Mouse (Mus musculus) frontal cortex, adult (tissue): ENCODE results near the gene Megf9.

Source experiments
- ATAC-seq: cut with Nextera tagmentation; 2 replicates; pipeline ENCODE4 v1.9.2; 2017; ENCODE audit warnings: mild to moderate bottlenecking, moderate library complexity, mixed read lengths; ENCODE audit not compliant: low TSS enrichment

Gene Megf9

DNA sequence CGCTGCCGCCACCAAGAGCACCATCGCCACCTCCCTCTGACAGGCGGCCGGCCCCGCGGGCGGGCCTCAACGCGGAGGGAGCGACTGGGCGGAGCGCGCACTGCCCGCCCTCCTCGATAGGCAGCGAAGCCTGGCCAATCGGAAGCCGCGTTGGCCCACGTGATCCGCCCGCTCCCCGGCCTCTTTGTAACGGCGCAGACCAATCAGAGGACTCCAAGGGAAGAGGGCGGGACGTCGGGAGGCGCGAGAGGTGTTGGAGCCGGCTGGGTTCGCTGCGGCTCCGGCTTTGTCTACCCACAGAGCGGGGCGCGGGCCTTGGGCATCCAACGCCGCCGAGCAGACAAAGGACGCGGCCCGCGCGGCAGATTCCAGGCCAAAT, at the start of gene Megf9:
Megf9 (minus strand) TSS at position 105 of the 379 bp plus-strand sequence.
- peak; percentile 91 for ATAC-seq

DNA sequence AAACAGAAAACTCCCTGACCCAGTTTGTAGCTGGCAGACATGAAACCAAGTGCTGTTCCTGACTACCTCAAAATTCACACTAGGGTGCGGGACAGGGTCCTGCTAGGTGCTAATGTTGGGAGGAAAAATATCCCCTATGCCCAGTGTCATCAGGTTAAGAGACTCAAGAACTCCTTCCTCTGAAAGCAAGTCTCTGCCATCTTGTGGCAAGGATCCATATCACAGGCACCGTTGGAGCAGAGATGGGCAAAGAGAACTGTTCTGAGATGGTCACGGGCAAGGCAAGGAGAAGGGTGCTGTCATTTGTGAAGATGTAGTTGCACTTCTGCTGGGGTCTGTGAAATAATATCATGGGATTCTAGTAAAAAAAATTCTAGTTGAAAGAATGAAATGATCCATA, 44.9 kb upstream of the Megf9 start:
- ATAC-seq, result peak; percentile 96

- ATAC-seq, result no peak
Observed at GRCm38 (mm10) chr4:70578301-70578700, 43.5 kb upstream of the Megf9 start.

DNA sequence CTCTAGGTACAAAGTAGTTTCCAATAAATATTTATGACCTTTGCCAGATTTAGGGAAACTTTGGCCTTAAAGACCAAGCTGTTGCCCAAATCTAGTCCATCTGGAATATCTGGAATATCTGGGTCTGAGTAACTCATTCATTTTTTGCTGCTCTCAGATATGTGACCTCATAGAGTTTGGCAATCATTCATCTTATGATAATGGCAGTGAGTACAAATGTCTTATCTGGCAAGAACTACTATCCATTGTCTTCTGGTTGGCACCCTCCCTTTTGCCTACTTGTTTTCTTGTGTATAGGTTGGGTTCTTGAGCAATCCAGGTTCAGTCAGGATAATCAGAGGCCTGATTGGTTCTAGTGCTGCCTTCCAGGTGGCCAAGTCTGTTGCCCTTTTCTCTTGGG, 41.3 kb upstream of the Megf9 start:
- ATAC-seq, result no peak

DNA sequence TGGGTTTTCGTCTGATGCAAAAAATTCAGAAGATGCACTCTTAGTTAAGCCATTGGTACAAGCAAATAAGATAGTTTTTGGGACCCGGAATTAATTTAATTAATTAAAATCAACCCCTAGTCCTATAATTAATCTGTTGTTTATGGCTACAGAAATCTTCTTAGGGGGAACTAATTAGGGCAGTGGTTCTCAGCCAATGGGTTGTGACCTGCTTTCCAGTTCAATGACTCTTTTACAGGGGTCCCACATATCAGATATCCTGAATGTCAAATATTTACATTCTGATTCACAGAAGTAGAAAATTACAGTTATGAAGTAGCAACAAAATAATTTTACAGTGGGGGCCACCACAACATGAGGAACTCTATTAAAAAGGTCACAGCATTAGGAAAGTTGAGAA, 39.1 kb upstream of the Megf9 start:
- no peak for ATAC-seq

DNA sequence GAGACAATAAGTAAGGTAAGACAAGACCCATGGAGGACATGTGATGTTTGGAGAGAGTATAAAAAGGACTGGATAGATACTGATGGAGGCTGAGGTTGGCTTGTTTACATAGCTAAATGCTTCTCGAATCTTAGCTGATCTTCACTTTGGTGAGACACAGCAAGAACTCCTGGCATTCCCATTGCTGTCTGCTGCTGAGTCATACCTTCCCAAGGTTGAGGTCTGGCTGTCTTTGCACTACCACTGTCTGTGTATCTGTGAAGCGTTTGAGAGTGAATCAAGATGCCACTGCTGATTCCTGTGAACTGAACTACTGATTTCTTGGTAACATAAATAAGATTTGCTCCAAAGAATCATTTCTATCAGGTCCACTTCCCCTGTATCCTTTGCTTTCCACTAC, 19.1 kb upstream of the Megf9 start:
- peak; percentile 57 for ATAC-seq

DNA sequence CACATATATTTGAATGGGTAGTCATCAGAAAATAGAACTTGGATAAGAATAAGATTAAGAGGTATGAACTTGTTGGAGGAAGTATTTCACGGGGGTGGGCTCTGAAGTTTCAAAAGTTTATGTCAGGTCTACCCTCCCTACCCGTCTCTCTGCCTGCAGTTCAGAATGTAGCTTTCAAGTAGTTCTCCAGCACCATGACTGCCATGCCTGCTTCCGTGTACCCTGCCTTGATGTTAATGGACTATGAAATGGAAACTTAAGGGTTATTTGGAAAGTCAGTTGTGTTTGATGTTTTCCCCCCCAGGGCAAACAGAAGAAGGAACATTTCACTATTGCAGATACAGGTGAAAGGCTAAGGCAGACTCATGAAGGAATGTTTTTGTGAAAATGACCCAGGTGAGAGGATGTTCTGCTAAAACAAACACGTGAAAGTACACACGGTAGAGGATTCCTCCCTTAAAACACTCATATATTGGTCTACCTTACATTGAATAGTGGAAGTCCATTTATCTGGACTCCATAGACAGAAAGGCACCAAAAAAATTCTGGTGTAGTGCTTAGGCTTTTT, 18.5 kb upstream of the Megf9 start:
- no peak for ATAC-seq

GRCm38 (mm10) chr4:70552120-70552519, 17.3 kb upstream of the Megf9 start:
- no peak for ATAC-seq

DNA sequence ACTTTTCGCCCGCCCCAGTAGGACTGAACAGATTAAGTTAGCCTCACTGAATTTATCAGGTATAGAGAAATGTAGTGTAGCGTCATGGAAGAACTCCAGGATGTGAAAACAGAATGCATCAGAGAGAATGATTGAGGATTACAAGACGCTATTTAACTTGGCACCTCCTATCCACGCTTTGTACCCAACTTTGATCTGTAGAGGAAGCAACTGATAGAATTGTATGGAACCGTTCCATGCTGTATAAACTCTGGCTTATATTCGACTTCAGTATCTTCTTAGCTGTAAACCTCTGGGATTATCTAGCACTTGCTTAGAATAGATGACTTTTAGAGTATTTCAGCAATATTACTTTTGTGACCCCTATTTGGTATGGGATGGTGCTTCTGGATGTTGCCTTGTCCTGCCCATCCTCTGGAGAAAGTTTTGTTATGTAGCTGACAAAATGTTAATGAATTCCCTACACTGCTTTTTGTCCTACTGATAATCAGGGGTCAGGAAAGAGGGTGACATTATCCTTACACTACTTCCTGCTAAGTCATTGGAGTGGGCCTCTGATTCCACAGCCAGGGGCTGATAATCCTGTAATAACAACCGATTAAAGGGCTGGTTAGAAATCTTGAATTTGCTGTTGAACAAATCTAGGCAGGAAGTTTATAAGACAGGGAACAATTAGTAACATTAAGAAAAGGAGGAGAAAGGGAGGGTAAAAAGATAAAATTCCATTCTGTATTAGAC, 12.8 kb upstream of the Megf9 start:
- ATAC-seq, result no peak

GRCm38 (mm10) chr4:70545869-70546542, 11.2 kb upstream of the Megf9 start:
- ATAC-seq, result no peak

- no peak for ATAC-seq
Observed at GRCm38 (mm10) chr4:70544390-70544789, 9.6 kb upstream of the Megf9 start.

DNA sequence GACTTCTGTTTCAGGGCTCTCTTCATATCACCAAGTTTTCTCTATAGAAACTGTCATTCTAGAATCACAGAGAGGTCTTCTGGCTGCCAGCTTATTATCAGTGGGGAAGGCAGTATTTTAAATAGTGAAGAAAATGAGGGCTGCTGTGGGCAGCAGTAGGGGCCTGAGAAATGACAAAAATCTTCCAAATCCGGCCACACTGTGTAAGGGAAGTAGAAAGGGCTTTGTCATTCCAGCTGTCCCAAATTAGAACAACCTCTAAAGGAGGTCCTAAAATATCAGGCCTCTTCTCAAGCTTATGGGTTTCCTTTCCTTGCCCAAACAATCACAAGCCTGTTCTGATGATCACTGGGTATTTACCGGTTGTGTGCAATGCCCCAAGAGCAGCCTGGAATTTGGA, 7.6 kb upstream of the Megf9 start:
- no peak; the same call in 1 of the 2 replicates for ATAC-seq

DNA sequence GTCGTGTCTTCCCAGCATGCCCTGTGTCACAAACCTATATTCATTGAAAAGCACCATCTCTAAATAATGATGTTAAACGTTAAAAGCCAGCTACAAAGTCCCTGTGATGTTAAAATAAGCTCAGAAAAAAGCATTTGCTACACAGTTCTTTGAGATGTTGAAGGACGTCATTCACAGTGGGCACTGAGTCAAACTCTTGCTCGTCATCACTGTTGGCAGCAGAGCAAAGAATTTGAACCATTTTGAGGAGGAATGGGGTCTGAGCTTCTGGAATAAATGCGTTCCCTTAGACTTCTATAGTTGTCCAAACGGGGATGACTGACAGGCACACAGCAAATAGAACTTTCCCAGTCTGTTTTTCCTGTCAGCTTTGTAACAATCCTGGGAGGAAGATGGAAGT, 5.9 kb upstream of the Megf9 start:
- no peak for ATAC-seq

DNA sequence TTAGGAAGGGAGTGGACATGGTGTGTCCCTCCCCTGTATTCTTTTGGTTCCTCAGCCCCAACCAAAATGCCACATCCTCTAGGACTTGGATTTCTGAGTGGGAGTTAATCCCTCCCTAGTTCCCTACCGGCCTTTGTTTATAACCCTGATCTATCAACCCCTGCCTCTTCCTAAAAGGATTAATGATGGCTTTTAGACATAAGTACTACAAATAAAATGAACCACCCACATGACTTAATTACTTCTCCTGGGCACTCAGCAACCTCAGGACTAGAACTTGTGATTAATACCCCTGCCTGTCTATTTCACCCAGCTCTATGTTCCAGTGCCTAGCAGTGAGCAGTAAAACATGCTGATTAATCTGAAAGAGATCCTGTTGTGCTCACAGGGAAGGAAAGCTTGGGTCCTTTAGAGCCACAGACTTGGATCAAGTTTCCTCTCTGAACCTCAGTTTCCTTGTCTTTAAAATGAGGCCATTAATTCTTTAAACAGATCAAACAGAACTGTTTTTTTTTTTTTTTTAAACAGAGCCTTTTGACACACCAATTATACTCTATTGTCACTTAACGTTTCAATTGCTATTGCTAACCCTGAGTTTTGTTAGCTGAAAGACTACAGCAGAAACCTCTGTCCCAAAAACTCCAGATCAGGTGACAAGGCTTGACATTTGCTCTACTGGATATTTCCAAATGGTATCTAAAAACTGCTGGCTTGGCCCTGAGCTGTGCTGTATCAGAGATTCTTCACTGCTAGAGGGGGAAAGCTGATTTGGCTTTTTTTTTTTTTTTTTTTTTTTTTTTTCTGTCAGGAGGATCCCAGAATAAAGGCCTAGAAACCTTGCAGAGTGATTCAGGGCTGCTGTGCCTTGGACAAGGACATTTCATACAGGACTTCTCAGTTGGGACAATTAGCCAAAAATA, 2.1 kb upstream of the Megf9 start:
- no peak for ATAC-seq

DNA sequence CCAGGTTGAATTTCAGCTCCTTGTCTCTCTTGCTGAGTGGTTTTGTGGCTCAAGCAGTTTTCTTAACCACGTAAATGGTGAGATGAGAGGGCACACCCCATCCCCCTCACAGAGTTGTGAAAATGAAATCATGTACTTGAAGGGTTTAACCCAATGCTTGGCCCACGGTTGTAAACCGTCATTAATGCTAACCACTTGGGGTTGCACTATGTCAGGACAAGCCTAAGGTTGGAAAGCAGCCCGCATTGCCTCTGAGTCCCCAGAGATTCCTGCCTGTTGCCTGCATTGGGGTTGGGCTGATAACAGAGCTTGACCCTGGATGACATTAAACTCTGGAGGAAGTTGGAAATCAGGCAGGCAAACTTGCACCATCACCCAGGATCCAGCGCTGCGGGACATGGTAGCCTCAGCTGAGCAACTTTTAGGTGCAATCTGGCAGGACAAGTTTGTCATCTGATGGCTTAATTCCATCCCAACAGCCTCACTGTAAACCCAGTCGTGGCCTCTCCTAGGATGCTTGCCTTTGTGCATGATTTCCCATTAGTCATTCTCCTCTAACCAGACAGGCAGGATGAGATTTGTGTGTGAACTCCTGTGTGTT, 1.0 kb upstream of the Megf9 start:
- no peak for ATAC-seq

DNA sequence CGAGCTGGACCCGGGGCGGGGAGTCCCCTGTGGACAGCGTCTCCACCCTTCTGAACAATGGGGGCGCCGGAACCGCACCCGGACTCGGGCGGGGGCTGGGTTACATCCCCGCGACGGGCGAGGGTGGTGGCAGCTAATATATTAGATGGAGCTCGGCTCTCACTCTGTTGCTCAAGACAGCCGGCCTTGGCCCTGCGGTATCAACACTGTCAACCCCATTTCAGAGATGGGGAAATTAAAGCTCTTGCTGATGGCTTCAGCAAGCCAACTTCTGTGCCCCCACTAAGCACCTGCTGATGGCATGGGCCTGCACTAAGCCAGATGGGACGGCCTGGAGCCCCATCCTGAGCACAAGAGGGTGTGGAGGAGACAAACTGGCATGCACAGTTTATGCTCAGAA, 494 bp upstream of the Megf9 start:
- ATAC-seq, result peak; percentile 53

- peak; percentile 21 for ATAC-seq
Observed at GRCm38 (mm10) chr4:70534078-70534890, 511 bp downstream of the Megf9 start.

GRCm38 (mm10) chr4:70533056-70533805, 1.6 kb downstream of the Megf9 start:
- no peak for ATAC-seq

DNA sequence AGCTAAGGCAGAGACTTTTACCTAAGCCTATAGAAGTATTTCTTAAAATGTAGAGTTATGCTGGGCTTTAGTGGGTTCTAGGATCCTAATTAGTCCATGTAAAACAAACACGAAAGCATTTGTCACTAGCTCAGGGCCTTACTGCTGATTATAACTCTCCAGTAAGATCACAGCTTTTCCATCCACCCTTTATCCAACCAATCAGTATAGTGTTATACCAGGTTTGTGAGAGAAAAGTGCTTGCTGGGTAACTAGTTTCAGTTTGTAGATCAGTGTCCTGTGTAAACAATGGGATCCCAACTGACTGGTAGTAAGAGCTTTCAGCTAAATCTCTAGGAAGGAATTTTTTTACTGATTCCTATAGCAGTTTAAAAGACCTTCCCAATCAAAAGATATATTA, 3.8 kb downstream of the Megf9 start:
- no peak for ATAC-seq

DNA sequence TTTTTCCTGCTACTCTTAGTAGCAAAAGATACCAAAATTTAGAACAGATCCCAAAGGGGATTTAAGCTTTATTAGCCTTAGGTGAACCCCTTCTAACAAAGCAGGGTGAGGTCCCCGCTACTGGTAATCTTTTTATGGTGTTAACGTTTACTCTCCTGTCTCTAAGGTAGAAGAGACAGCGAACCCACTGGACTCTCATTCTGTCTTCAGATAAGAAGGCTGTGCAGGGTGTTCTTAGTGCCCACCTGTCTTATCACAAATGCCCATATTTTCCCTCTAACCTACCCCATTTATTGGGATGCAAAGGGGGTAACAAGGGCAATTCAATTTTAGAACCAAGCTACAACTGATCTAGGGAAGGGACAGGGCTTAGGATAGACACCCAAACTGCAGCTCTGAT, 6.2 kb downstream of the Megf9 start:
- no peak for ATAC-seq
